Mouse (Mus musculus): Measurements from ENCODE around the gene Pxn. TPM values are rescaled to one million over a fixed set of nuclear protein-coding genes. Genes with fewer than 3 reads are reported as not detected.

Gene Pxn
- polyA plus RNA-seq, 1 experiment = 41.6 TPM

DNA sequence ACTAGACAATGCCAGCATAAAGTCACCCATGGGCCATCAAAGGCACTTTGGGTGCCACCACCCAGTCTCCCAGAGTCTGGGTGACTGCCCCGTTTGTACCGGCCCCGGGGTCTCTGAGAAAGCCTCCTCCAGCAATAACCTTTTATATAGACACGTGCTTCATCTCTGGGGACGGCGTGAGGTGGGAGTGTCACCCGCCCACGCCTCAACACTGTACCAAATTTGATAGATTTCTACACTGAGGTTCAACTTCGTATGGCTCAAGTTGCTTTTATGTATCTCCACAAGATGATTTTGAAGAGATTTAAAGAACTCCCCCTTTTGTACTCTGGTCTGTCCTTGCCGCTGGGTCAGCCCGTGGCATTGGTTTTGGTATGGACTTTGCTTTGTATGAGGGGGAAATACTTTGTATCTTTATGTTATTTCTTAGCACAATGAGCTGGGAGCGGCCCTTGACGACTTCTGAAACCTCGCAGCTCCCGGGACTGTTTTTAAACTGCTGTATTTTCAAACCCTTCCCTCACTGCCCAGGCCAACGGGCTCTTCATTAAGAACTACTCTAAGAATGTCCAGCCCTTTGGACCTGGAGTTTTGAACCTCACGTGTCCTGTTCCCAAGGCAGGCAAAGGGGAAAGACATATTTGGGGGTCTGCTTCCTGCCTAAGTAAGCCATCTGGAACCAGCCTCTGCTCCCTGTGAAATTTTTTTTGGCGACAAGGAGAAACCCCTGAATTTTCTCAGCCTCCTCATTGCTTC is 48.2 kb downstream of the Pxn start:
- no peak overlapping the region for H3K27ac ChIP-seq (ENCODE audit: insufficient read depth, low read length)
- TF ChIP-seq POLR2A (IDR thresholded peaks at IDR 0.05; ENCODE audit: extremely low read depth, insufficient read depth, low read length) (no peak), CTCF (IDR thresholded peaks at IDR 0.05; ENCODE audit: extremely low read depth, insufficient read depth, low read length) (no peak)

DNA sequence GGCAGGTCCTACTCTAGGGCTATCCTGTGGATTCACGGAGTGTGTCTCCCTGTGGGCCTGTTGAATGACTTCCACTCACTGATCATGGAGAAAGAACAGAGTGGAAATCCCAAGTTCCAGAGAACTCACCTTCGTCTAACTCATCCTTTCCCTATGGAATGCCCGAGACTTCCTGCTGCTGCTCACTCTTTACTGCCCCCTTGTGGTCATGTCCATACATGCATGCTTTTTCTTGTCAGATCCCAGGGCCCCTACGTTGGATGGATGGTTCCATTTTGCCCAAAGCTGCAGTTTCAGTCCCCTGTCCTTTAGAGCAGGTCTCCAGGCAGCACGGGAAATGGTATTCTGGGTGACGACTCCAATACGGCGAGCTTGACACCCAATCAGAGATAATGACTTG is 49.7 kb downstream of the Pxn start:
- peak; percentile 96 for TF ChIP-seq CTCF (IDR thresholded peaks at IDR 0.05; ENCODE audit: extremely low read depth, insufficient read depth, low read length)
- no peak for TF ChIP-seq POLR2A (IDR thresholded peaks at IDR 0.05; ENCODE audit: extremely low read depth, insufficient read depth, low read length)
- peaks cover 1% of the 10 kb centered on the region; the same call in 1 of the 2 replicates for H3K4me1 ChIP-seq (ENCODE audit: control insufficient read depth, insufficient read depth, low read length)
- no peak overlapping the region for H3K4me3 ChIP-seq (ENCODE audit: insufficient read depth, low read length)
- H3K27ac ChIP-seq (ENCODE audit: insufficient read depth, low read length) = no peak overlapping the region

More for the DNA sequence above, 48.2 kb downstream of the Pxn start:
- Histone ChIP-seq H3K4me3 (ENCODE audit: insufficient read depth, low read length) (no peak overlapping the region), H3K4me1 (ENCODE audit: control insufficient read depth, insufficient read depth, low read length) (no peaks in the 10 kb centered on the region)

DNA sequence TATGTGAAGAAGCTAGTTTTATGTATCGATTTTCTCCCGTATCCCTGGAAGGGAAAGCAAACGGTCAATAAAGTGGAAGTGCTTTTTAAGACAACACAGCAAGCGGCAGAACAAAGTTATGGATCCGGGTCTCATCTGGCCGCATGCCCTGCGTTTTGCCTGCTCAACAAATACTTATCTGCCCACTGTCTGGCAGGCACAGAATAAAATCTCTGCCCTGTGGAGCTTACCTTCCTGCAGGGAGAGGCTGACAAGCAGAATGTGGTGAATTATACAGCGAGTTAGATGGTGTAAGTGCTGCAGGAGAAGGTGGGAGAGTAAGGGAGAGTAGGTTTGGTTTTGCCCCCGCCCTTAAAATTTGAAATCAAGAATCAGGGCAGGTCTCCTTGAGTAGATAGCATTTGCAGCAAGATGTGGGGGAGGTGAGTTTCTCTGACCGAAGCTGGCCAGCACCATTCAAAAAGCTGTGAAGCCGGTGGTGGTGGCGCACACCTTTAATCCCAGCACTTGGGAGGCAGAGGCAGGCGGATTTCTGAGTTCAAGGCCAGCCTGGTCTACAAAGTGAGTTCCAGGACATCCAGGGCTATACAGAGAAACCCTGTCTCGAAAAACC is 51.8 kb downstream of the Pxn start:
- H3K4me3 ChIP-seq (ENCODE audit: insufficient read depth, low read length) = no peak overlapping the region
- TF ChIP-seq POLR2A (IDR thresholded peaks at IDR 0.05; ENCODE audit: extremely low read depth, insufficient read depth, low read length) (no peak), CTCF (IDR thresholded peaks at IDR 0.05; ENCODE audit: extremely low read depth, insufficient read depth, low read length) (no peak)

DNA sequence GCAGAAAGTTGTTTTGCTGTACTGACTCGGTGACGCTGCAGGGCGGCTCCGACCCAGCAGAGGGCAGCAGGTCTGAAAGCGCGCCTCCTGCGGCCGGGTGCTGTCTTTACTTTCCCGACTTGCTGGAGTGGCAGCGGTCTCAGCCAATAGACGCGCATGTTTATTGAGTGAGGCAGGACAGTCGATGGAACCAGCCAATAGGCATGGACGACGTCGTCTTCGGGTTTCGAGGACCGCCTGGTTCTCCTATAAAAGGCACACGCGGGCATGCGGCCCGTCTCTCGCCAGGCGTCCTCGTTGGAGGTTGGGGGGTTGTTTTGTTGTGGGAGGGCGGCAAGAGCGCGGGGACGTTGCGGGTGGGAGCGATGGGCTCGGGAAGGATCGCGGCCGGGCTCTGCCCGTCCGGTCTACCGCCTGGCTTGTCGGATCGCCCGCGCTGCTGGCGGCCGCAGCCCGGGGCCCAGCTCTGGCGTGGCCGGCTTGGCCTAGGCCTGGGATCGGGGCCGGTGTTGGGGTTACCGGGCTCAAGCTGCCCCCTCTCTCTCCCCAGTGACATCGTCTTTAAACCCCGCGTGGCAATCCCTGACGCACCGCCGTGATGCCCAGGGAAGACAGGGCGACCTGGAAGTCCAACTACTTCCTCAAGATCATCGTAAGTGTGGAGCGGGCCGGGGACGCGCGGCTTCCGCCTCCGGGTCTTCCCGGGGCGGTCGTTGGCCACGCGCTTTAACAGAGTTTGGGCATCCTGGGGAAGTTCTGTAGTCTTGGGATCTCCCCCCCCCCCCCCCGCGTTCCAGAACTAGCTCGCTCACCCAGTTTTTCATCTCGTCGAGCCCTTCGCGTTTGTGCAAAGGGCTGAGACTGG is 53.0 kb downstream of the Pxn start, which contains the start of gene Rplp0:
Gene Rplp0 (plus strand): TSS at position 231 of the 865 bp plus-strand sequence.
- Histone ChIP-seq H3K27ac (ENCODE audit: insufficient read depth, low read length) (peak within 1 kb of the TSS; percentile 30), H3K4me3 (ENCODE audit: insufficient read depth, low read length) (peak within 1 kb of the TSS; percentile 46), H3K4me1 (ENCODE audit: control insufficient read depth, insufficient read depth, low read length) (peaks cover 1% of the 10 kb centered on the region; the same call in 1 of the 2 replicates)
- TF ChIP-seq CTCF (IDR thresholded peaks at IDR 0.05; ENCODE audit: extremely low read depth, insufficient read depth, low read length) (peak; percentile 86), POLR2A (IDR thresholded peaks at IDR 0.05; ENCODE audit: extremely low read depth, insufficient read depth, low read length) (peak; percentile 99)

More for the DNA sequence above, 51.8 kb downstream of the Pxn start:
- no peak overlapping the region for H3K27ac ChIP-seq (ENCODE audit: insufficient read depth, low read length)
- H3K4me1 ChIP-seq (ENCODE audit: control insufficient read depth, insufficient read depth, low read length) = peaks cover 1% of the 10 kb centered on the region; the same call in 1 of the 2 replicates

DNA sequence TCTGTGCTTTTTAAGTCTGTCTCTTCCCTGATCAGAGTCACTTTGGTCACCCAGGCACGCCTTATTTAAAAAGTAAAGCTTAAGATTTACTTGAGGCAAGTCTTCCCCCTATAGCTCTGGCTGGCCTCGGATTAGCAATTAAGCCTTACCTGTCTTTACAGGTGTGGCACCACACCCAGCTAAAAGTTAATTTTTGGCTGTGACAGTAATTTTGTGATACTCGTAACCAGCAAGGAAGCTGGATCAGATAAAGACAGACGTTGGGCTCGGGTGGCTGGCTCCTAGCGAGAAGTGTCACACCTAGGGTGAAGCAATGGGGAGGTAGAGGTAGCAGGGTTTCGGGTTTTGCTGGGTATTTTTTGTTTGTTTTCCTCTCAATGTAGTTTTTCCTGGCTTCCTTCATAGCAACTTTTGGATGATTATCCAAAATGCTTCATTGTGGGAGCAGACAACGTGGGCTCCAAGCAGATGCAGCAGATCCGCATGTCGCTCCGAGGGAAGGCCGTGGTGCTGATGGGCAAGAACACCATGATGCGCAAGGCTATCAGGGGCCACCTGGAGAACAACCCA is 53.9 kb downstream of the Pxn start:
- Histone ChIP-seq H3K4me3 (ENCODE audit: insufficient read depth, low read length) (peak overlapping the region; percentile 46; the same call in 1 of the 2 replicates), H3K27ac (ENCODE audit: insufficient read depth, low read length) (no peak overlapping the region), H3K4me1 (ENCODE audit: control insufficient read depth, insufficient read depth, low read length) (peaks cover 1% of the 10 kb centered on the region; the same call in 1 of the 2 replicates)
- TF ChIP-seq POLR2A (IDR thresholded peaks at IDR 0.05; ENCODE audit: extremely low read depth, insufficient read depth, low read length) = no peak
- no peak for TF ChIP-seq CTCF (IDR thresholded peaks at IDR 0.05; ENCODE audit: extremely low read depth, insufficient read depth, low read length)

DNA sequence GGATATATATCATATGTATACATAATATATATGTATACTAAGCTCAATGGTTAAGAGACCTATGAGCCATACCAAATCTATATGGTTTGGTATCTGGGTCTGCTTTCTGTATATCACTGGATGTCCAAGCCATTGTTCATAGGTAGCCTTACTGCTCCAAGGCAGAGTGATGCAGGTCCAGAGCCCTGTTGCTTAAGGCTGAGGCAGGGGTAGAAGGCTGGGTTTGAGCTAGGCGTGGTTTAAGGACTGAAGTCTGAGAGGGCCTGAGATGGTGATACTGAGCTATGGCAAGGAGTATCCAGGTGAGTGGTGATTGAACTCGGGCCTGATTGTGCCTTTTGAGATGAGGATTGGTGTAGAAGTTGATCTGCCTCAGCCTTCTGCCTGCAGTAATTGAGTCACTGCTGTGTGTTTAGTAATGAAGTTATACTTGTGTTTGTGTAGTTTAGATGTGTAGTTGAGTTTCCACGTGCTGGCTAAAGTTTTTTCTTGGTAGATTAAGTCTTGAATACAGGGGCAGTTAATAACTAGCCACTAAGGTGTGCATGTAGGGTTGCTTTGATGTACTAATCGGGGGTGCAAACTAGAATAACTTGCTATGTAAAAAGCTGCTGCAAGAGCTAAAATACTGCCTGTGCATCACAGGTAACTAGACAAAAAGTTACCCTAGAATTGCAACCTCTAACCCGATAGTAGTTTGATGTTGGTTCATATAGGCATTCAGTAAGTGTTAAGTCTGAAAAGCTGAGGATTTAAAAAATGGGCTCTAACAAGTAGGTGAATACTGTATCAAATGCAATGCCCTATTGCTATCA is 57.5 kb downstream of the Pxn start:
- H3K4me3 ChIP-seq (ENCODE audit: insufficient read depth, low read length) = peak overlapping the region; percentile 59; the same call in 1 of the 2 replicates
- TF ChIP-seq POLR2A (IDR thresholded peaks at IDR 0.05; ENCODE audit: extremely low read depth, insufficient read depth, low read length) (no peak), CTCF (IDR thresholded peaks at IDR 0.05; ENCODE audit: extremely low read depth, insufficient read depth, low read length) (no peak)
- H3K4me1 ChIP-seq (ENCODE audit: control insufficient read depth, insufficient read depth, low read length) = peaks cover 3% of the 10 kb centered on the region; the same call in 1 of the 2 replicates
- H3K27ac ChIP-seq (ENCODE audit: insufficient read depth, low read length) = no peak overlapping the region

DNA sequence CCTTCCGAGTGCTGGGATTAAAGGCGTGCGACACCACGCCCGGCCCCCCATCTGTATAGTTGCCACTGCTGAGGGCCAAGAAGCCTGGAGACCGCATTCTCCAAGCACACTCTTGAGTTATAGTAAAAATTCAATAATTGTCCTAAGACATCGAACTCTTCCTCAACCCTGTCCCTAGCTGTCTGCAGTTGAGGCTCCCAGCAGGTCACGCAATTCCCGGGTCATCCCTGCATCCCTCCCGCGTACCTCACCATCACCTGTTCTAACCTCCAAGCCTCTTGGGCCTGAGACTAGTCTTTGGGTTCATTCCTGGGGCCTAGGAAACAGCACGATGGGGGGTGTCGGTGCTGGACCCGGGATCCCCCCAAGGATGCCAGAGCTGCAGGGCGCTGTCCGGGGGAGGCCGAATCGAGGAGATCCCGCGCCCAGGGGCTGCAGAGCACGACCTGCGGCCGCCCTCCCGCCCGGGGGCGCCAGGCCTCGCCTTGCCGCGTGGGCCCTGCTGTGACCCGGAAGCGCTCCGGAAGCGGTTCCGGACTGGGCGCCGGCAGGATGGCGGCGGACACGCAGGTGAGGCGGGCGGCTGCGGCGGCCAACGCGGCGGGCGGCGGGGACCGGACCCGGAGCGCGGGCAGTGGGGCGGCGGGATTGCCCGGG is 58.4 kb downstream of the Pxn start, which contains the start of gene Gcn1l1:
Gene Gcn1l1 (plus strand): TSS at position 518 of the 657 bp plus-strand sequence.
- Histone ChIP-seq H3K4me1 (ENCODE audit: control insufficient read depth, insufficient read depth, low read length) (peaks cover 3% of the 10 kb centered on the region; the same call in 1 of the 2 replicates), H3K4me3 (ENCODE audit: insufficient read depth, low read length) (peak within 1 kb of the TSS; percentile 59), H3K27ac (ENCODE audit: insufficient read depth, low read length) (peak within 1 kb of the TSS; percentile 74; the same call in 1 of the 2 replicates)
- peak; percentile 30; the same call in 1 of the 2 replicates for TF ChIP-seq POLR2A (IDR thresholded peaks at IDR 0.05; ENCODE audit: extremely low read depth, insufficient read depth, low read length)
- TF ChIP-seq CTCF (IDR thresholded peaks at IDR 0.05; ENCODE audit: extremely low read depth, insufficient read depth, low read length) = no peak

DNA sequence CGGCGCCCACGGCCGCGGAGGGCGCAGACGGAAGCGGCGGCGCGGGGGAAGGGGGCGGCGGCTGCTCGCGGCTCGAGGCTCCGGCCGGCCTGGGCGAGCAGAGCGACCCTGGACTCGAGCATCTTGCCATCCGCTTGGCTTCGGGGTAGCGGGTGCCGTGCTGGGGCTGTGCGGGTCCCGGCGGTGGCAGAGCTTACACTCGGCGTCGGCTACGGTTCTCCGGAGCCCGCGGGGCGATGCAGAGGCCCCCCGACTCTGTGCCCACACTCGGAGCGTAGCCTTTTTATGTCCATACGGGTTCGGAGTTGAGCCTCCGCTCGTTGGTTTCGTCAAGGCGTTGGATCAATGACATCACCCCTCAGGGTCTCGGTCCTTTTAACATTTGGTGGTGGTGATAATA is 58.9 kb downstream of the Pxn start:
- TF ChIP-seq POLR2A (IDR thresholded peaks at IDR 0.05; ENCODE audit: extremely low read depth, insufficient read depth, low read length) = no peak
- no peak overlapping the region for H3K27ac ChIP-seq (ENCODE audit: insufficient read depth, low read length)
- peak overlapping the region; percentile 59 for H3K4me3 ChIP-seq (ENCODE audit: insufficient read depth, low read length)
- H3K4me1 ChIP-seq (ENCODE audit: control insufficient read depth, insufficient read depth, low read length) = peaks cover 2% of the 10 kb centered on the region; the same call in 1 of the 2 replicates

Data from cortical plate, adult 2 months (tissue).